Mouse (Mus musculus): ENCODE data around the gene Rims4.
A peak's percentile ranks its signal among the peaks of the same experiment; 100 is the strongest.

Gene Rims4

DNA sequence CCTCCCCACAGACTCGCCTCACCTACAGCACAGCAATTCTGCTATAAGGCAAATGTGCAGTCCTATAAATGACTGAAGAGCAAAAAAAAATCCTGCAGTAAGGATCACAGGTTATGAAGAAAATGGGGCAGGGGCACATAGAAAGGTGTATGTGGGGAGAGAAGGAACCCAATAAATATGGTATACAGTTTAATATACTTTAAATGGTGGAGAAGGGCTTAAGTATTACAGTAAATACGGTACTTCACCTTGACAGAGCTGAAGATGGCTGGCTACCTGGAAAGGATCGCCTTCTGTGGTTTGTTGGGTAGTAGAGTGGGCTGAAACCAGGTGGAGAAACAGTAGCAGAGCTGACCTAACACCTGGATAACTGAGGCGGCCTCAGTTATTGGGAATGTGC is 47.2 kb downstream of the Rims4 start:
- DNase-seq (ENCODE audit: low spot score in 2 of 2), result no peak

DNA sequence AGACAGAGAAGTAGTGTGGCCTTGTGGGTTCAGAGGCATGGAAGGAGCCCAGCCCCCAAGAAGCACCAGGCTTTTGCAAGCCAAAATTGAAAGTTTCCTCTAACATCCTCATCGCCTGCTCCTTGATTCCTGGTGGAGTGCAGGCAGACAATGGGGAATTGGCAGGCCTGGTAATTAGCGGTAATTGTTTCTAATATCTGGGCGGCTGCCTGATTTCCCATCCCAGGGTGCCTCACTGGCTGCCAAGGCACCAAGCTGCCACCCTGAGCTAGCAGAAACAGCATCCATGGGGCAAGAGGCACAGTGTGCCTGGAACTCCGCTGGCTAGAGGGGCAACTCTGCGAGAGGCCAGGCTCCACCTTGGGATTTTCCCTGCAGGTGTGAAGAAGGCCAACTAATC is 48.7 kb downstream of the Rims4 start:
- no peak for DNase-seq (ENCODE audit: low spot score in 2 of 2)

DNA sequence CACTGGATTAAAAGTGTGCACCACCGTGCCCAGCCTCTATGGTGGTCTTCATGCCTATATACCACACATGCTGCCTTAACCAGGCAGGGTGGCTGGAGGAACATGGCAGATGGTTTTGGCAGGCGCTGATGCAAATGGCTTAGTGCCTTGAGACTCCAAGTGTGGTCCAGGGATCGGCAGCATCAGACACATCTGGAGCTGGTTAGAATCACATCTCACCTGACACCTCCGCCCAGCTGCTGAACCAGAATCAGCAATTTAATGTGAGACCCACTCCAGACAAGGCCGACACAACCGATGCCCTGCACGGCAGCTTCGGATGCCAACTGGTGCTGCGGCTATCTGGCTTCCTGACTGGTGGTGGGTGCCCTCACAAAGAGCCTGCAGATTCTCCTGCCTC is 52.4 kb downstream of the Rims4 start:
- no peak for DNase-seq (ENCODE audit: low spot score in 2 of 2)

DNA sequence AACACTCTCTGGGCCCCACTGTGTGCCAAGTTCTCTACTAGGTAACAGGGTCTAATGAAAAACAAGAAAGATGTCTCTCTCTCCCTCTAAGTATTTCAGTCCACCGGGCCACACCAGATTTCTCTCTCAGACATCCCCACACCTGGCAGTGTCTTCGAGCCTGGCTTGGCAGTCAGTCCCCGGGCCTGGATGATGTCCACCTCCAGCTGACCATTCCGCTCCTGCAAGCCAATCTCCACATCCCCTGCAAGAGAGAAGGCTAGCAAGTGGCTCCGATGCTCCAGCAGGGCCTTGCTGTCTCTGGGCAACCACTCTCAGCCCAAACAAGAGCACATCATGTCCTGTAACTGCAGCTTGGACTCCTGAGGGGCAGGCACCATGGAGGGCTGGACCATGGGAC is 53.2 kb downstream of the Rims4 start:
- DNase-seq (ENCODE audit: low spot score in 2 of 2), result no peak

DNA sequence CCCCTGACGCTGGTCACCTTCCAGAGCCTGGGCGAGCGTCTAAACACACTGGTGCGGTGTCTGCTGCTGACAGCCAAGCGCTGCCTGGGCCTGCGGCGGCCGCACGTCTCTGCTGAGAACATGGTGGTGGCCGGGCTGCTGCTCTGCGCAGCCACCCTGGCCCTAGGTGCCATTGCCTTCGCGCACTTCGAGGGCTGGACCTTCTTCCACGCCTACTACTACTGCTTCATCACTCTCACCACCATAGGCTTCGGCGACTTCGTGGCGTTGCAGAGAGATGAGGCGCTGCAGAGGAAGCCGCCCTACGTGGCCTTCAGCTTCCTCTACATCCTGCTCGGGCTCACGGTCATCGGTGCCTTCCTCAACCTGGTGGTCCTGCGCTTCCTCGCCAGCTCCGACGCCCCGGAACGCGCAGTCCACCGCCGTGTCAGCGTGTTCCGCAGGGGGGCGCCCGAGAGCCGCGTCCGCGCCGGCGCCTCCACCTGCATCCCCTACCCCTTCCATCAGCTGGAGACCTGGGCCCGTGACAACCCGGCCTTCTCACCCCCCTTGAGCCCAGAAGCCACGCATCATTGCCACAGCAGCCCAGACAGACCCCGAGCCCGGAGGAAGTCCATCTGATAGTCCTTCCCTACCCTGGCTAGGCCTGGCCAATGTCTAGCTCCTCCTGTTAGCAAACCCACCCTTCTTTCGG is 60.1 kb downstream of the Rims4 start:
- DNase-seq (ENCODE audit: low spot score in 2 of 2), result peak; percentile 59 to 79

DNA sequence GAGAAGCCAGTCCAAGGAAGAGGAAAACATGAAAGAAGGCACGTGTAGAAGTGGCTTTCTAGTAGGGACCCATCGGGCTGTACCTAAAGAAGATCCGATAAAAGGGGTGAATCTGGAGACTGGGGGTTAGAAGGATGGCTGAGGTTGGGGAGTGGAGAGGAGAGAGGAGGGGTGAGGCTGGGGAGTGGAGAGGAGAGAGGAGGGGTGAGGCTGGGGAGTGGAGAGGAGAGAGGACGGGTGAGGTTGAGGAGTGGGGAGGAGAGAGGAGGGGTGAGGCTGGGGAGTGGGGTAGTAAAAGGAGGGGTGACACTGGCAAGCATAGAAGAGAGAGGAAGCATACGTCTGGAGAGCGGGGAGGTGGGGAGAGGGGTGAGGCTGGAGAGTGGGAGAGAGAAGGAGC is 61.2 kb downstream of the Rims4 start:
- no peak for DNase-seq (ENCODE audit: low spot score in 2 of 2)

DNA sequence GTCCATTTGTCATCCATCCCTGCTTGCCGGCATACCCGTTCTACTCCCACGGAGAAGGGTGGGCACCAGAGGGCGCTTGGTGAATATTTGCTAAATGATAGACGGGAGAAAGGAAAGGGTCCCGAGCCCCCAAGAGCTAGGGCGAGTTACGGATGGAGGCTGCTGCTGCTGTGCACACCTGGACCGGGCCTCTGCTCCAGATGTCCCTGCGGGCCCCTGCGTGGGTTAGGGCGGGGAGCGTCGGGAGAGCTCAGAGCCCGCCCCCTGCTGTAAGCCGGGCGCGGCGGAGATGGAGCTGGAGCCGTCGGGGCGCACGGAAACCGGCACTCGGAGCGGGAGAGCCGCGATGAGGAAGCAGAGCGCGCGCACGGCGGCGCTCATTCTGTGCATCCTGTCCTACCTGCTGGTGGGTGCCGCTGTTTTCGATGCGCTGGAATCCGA is 65.0 kb downstream of the Rims4 start, which contains the start of gene Kcnk15:
Kcnk15 (plus strand) TSS at position 191 of the 441 bp plus-strand sequence.
- peak in 1 of 2 experiments; percentile 54 for DNase-seq (ENCODE audit: low spot score in 2 of 2)

DNA sequence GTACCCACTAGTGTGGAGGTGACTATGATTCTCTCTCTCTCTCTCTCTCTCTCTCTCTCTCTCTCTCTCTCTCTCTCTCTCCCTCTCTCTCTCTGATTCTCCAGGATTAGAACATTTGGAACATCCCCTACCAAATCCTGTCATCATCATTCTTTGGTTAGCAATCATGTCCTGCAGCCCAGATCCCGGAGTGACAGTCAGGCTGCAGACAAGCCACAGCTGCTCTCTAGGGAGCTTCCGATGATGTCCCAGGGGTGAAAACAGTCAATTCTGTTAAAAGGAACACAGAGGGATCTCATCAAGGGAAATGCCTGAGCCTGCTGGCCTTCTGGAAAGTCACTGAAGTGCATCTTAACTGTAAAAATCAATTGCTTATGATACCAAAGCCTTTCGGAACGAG is 76.4 kb downstream of the Rims4 start:
- no peak for DNase-seq (ENCODE audit: low spot score in 2 of 2)

DNA sequence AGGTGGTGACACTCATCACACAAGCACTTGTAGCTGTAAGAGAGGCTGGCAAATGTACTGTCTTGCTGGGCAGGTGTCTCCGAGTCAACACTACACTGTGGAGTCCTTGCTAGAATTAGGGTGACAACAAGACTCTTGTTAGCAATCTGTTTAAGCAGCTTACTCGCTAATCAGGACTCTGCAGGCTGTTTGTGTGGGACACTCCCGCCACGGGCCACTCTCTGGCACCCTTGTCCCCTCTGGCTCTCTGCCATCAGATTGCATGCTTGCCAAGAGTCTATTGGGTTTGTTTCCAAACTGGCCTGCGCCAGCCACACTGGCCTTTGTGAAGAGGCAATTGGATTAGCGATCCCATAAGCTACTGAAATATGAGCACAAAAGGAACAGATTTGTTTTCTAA is 79.0 kb downstream of the Rims4 start:
- peak in 1 of 2 experiments; percentile 81 for DNase-seq (ENCODE audit: low spot score in 2 of 2)

DNA sequence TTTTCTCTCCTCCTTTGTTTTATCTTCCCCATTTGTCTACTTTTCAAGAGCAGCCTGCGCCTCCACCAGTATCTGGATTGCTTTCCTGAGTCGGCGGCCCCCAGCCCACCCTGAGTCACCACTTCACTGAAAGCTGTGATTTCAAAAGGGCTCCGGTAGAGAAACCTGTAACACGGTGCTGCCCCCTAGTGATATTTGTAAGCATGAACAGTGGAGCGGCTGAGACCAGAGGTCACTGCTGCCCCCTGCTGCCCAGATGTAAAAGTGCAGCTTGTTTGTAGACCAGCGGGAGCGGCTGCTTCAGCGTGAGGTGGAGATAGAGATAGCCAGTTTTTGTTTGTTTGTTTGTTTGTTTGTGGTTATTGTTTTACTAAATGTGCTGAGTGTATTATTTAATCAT is 80.4 kb downstream of the Rims4 start:
- peak; percentile 77 to 87 for DNase-seq (ENCODE audit: low spot score in 2 of 2)

DNA sequence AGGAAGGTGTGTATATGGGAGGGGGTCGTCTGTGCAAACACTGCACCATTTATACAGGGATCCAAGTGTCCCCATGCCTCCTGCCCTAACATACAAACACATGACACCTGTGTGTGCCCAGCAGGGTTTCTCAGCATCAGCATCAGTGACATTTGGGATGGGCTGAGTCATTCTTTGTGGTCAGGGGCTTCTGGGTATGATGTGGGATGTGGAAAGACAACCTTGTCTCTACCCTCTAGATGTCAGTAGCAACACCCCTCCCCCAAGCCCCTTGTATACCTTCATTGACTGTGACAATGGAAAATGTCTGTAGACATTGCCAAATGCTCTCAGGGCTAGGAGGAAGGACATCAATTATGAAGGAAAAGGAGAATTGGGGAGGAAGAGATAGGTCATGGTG is 87.3 kb downstream of the Rims4 start:
- DNase-seq (ENCODE audit: low spot score in 2 of 2), result no peak

DNA sequence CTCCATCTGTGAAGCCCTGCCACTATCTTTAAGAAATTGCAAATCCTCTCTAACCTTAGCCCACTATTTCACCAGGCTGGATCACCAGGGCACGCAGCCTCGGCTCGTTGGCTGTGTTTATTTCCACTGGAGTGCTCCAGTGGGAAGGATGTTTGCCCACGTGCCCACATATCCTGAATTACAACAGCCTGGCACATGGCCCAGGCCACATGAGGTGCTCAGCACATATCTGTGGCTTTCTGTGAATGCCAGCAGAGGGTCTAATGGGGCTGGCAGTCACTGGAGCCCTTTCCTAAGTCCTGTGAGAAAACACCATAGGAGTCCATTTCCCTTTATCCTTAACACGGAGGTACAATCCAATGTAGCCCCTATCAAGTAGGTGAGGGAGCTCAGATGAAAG is 92.0 kb downstream of the Rims4 start:
- DNase-seq (ENCODE audit: low spot score in 2 of 2), result no peak

DNA sequence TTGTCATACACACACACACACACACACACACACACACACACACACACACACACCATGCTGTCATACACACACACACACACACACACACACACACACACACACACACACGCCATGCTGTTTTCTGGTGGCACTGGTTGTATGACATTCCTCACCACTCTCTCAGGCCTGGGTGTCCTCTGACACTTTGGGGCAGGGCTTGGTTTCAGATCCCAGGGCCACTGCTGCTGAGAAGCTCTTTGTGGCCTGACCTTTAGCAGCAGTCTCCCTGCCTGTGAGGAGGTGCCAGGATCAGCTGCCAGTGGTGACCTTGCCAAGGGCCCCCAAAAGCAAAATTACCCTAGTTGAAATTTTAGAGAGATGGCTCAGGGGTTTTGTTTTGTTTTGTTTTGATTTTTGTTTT is 92.6 kb downstream of the Rims4 start:
- no peak for DNase-seq (ENCODE audit: low spot score in 2 of 2)

DNA sequence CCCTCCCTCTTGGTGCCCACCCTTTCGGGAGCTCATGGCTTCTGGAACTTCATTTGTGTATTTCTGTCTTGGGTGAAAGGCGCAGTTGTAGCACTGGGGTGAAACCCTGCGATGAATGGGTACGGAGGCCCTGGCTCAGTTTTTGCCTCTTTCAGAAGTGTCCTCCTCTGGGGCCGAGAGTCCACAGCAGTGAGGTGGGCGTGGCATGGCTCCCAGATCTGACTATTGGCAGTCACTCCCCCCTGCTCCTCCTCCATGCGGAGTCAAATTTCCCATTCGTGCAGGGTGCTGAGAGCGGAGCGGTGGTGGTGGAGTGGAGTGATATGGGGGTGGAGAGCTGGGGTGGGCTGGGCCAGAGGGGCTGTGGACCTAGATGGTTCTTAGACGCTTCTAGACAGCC is 94.7 kb downstream of the Rims4 start:
- DNase-seq (ENCODE audit: low spot score in 2 of 2), result no peak

DNA sequence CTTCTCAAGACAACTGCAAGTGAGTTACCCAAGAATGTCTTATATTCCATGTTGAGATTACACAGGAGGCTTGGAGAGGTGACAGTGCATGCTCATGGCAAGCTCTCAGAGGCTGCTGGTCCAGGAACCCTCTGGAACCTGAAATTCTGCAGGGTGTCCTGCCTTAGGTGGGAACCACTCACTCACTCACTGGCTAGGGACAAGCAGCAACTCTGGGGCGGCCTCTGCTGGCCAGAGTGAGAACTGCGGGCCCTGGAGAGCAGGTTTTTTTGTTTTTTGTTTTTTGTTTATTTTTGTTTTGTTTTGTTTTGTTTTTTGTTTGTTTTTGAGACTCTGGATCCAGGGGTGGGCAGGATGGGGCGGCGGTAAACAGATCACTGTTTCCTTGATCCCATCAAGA is 95.2 kb downstream of the Rims4 start:
- peak in 1 of 2 experiments; percentile 64 for DNase-seq (ENCODE audit: low spot score in 2 of 2)

DNA sequence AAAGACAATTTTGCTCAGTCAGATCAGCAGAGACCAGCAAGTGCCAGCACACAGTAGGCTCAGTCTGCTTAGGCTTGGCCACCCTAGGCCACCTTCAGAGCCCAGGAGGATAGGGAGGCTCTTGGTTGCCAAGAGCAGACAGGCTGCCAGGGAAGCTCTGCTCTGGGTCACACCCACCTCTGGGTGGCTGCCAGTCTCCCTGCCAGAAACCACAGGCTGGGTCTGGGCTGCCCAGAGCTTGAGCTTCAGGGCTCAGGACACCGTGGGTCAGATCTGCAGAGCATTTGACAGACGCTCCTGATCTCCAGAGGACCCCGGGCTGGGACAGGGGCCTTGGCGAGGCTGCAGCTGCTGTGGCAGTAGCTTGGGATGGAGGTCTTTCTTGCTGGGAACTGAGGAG is 97.9 kb downstream of the Rims4 start, which contains the start of gene Ccn5:
Ccn5 (plus strand) TSS at position 255 of the 400 bp plus-strand sequence.
- peak in 1 of 2 experiments; percentile 80 for DNase-seq (ENCODE audit: low spot score in 2 of 2)

DNA sequence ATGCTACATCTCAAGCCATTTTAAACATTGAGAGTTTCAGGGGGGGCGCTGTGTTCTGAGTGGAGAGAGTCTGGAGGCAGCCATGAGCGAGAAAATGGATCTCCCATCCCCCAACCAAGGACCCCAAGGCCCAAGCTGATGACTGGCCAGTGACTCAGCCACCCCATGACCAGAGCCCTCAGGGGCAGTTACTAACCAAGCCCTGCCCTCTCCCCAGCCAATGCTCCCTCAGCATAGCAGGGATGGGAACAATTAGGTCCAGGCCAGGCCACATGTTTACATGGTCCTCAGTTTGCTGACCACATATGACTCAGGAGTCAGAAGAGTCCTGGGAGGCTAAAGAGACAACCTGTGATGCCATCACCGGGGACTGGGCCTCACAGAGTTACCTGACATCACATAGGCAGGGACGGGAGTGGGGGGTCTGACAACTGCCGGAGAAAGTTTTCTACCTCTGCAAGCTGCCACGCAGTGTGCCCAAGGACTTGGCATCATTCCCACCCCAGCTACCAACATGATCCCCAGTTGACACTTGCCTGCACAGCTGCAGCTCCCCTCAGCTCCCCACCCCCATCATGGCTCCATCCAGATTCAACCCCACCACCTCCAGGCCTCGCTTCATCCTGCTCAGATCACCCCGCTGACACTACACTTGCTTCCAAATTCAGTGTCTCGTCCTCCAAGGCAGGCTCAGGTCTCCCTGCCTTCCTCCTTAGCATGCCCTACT is 103.6 kb downstream of the Rims4 start:
- no peak for DNase-seq (ENCODE audit: low spot score in 2 of 2)

DNA sequence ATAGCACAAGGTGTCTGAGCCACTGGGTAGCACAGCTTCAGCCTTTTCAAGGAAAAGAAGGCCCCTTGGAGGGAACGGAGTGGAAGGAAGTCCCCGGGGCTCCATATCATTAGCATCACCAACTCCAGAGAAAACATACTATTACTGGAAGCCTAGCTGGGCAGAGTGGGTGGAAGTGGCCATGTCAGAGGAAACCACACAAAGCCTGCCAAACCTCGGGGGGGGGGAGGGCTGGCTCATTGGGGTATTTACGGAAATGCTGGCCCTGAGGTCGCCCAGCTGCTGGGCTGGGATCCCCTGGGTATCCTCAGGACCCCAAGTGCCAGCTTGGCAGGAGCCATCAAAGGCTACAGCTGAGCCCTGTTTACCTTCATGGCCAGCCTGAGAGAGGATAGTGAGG is 105.4 kb downstream of the Rims4 start:
- no peak for DNase-seq (ENCODE audit: low spot score in 2 of 2)
